Mouse (Mus musculus) intestine, embryonic 14.5 days (tissue): Measurements from ENCODE around the gene Slc35e3. TPM values are rescaled to one million over a fixed set of nuclear protein-coding genes. Genes with fewer than 3 reads are reported as not detected.

Experiments
- ATAC-seq: fragments of 200-750 bp; cut with Nextera tagmentation; replicated peaks from 2 replicates; pipeline ENCODE4 v1.8.0; 2017; ENCODE audit warnings: low read depth, moderate number of reproducible peaks, moderate TSS enrichment, moderate library complexity; ENCODE audit not compliant: low FRiP score, low TSS enrichment
- DNase-seq: peaks from one replicate; pipeline ENCODE4 v3.0.0-alpha.2; 2018; ENCODE audit warnings: low spot score
- H3K27ac ChIP-seq: fragments of 300-500 bp; sonication (generic); 2 replicates; pipeline ENCODE4 v1.5.1; 2014; ENCODE audit warnings: low read depth, mild to moderate bottlenecking, control low read depth
- H3K27me3 ChIP-seq: fragments of 300-500 bp; sonication (generic); replicated peaks from 2 replicates; pipeline ENCODE4 v1.6.1; 2014; ENCODE audit warnings: low read length, control low read depth; ENCODE audit not compliant: control insufficient read depth, insufficient read depth
- H3K36me3 ChIP-seq: fragments of 300-500 bp; sonication (generic); 2 replicates; pipeline ENCODE4 v1.6.1; 2014; ENCODE audit warnings: low read length, control low read depth; ENCODE audit not compliant: control insufficient read depth, insufficient read depth
- H3K4me1 ChIP-seq: fragments of 300-500 bp; sonication (generic); replicated peaks from 2 replicates; pipeline ENCODE4 v1.6.1; 2014; ENCODE audit warnings: low read length, control low read depth, mixed read lengths; ENCODE audit not compliant: control insufficient read depth, insufficient read depth
- H3K4me2 ChIP-seq: fragments of 300-500 bp; sonication (generic); 2 replicates; pipeline ENCODE4 v1.6.1; 2014; ENCODE audit warnings: low read length
- H3K4me3 ChIP-seq: fragments of 300-500 bp; sonication (generic); 2 replicates; pipeline ENCODE4 v1.5.1; 2014; ENCODE audit warnings: low read depth, low read length, control low read depth, mixed read lengths
- H3K9ac ChIP-seq: fragments of 300-500 bp; sonication (generic); 2 replicates; pipeline ENCODE4 v1.6.1; 2014; ENCODE audit warnings: mild to moderate bottlenecking, low read length
- H3K9me3 ChIP-seq: fragments of 300-500 bp; sonication (generic); 2 replicates; pipeline ENCODE4 v1.6.1; 2016; ENCODE audit warnings: low read length, control low read depth; ENCODE audit not compliant: control insufficient read depth
- WGBS: fragments of 180-500 bp; shearing (Covaris S2); extraction: QIAGEN DNeasy Blood & Tissue Kit; methylation state at CpG from one replicate; pipeline ENCODE4 v1.1.7; 2014; 5-methylcytosine and 5-hydroxymethylcytosine counted together
- polyA plus RNA-seq: library from polyadenylated mRNA; unstranded; fragments of >200 nt; fragmentation: Nextera tagmentation; extraction: Ambion mirVana; gene quantifications from 2 replicates; pipeline ENCODE4 v1.2.1, GENCODE M21; 2014

Gene Slc35e3
- polyA plus RNA-seq, 1 experiment from 2014 or later = 10.8 TPM

DNA sequence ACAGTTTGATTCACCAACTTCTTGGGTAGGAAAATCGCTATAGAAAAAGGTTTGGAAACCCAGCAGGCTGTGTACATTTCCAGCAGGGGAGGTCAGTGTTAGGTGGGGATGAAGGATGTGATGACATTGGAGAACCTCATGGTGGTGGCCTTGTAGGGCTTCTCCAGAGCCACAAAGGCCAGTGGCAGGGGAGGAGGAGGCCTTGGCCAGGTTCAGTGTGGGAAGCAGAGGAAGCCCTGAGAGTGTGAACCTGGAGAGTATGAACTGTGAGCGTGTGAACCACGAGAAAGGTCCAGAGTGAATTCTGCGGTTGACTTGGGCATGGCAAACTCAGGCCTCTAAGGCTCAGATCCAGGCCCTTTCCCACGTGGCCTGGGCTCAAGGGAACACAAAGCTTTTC lies 17.6 kb downstream of the Slc35e3 start:
- WGBS = 80% methylated on average over 5 of the region's 5 CpGs
- no peak overlapping the region for H3K4me3 ChIP-seq
- H3K27me3 ChIP-seq = no peaks in the 10 kb centered on the region
- H3K9ac ChIP-seq = no peak overlapping the region
- no peak for ATAC-seq
- H3K27ac ChIP-seq = no peak overlapping the region
- no peaks in the 10 kb centered on the region for H3K9me3 ChIP-seq
- H3K4me1 ChIP-seq = no peaks in the 10 kb centered on the region; the same call in 1 of the 2 replicates
- no peaks in the 10 kb centered on the region for H3K36me3 ChIP-seq
- no peak overlapping the region for H3K4me2 ChIP-seq
- no peak for DNase-seq

DNA sequence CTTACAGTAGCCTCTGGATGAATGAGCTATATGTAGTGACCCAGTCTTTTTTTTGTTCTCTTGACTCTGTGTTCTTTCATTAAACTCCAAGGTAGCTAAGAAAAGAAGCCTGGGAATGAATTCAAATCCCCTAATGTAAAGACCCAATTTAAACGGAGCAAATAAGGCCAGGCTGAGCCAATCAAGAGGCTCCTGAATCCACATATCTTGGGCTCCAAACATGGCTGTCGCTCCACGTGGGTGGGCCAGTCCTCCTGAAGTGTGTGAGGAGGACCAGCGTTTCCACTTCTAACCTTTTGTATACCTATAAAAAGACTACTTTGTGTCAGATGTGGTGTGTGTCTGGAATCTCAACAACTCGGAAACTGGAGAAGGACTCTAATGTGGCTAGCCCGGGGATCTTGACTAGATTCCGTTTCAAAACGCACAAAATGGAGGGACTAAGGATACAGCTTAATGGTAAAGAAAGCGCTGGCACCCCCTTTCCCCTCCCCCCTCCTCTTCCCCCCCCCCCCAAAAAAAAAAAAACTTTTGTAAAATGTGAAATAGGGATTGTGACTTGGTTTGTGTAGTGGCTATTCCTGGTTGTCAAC lies 18.6 kb downstream of the Slc35e3 start:
- 63% methylated on average over 9 of the region's 9 CpGs for WGBS
- H3K36me3 ChIP-seq = no peaks in the 10 kb centered on the region
- H3K4me3 ChIP-seq = no peak overlapping the region
- no peak overlapping the region for H3K9ac ChIP-seq
- H3K9me3 ChIP-seq = no peaks in the 10 kb centered on the region
- DNase-seq (no peak), ATAC-seq (no peak)
- no peak overlapping the region for H3K4me2 ChIP-seq
- H3K27me3 ChIP-seq = no peaks in the 10 kb centered on the region
- H3K4me1 ChIP-seq = no peaks in the 10 kb centered on the region; the same call in 1 of the 2 replicates
- no peak overlapping the region for H3K27ac ChIP-seq

DNA sequence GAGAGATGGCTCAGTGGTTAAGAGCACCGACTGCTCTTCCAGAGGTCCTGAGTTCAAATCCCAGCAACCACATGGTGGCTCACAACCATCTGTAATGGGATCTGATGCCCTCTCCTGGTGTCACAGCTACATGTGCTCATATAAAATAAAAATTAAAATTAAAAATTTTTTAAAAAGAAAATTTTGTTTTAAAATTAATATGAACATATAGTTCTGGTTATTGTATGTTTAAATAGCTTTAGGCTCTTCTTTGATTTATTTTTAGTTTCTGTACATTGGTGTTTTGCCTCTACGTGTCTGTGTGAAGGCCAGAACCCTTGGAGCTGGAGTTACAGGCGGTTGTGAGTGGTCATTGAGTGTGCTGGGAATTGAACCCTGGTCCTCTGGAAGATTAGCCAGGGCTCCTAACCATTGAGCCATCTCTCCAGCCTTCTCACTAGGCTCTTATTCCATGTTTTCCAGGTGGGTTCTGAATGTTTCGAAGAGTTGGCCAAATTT lies 19.2 kb downstream of the Slc35e3 start:
- ATAC-seq = no peak
- H3K4me1 ChIP-seq = no peaks in the 10 kb centered on the region; the same call in 1 of the 2 replicates
- no peak overlapping the region for H3K4me3 ChIP-seq
- no peaks in the 10 kb centered on the region for H3K9me3 ChIP-seq
- H3K27ac ChIP-seq = no peak overlapping the region
- no peak for DNase-seq
- no peaks in the 10 kb centered on the region for H3K36me3 ChIP-seq
- WGBS = 97% methylated on average over 4 of the region's 4 CpGs
- H3K9ac ChIP-seq = no peak overlapping the region
- H3K27me3 ChIP-seq = no peaks in the 10 kb centered on the region
- no peak overlapping the region for H3K4me2 ChIP-seq

DNA sequence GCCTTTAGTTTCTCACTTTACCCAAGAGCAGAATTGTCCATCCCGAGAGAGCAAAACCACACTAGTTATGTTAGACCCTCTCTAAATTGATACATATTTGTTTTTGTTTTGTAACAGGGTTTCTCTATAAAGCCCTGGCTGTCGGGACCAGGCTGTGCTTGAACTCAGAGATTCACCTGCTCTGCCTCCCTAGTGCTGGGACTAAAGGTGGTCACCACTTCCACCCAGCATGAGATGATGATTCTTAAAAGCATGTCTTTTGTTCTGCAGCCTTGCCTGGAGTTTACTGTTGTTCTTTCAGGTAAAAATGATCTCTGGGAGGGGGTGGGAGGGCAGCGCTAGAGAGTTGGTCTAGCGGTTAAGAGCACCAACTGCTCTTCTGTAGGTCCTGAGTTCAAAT lies 19.8 kb downstream of the Slc35e3 start:
- H3K9ac ChIP-seq = no peak overlapping the region
- no peak overlapping the region for H3K27ac ChIP-seq
- no peaks in the 10 kb centered on the region; the same call in 1 of the 2 replicates for H3K4me1 ChIP-seq
- no peak overlapping the region for H3K4me3 ChIP-seq
- H3K9me3 ChIP-seq = no peaks in the 10 kb centered on the region
- H3K36me3 ChIP-seq = no peaks in the 10 kb centered on the region
- 90% methylated on average over 4 of the region's 4 CpGs for WGBS
- ATAC-seq = no peak
- no peaks in the 10 kb centered on the region for H3K27me3 ChIP-seq
- DNase-seq = no peak
- H3K4me2 ChIP-seq = no peak overlapping the region

DNA sequence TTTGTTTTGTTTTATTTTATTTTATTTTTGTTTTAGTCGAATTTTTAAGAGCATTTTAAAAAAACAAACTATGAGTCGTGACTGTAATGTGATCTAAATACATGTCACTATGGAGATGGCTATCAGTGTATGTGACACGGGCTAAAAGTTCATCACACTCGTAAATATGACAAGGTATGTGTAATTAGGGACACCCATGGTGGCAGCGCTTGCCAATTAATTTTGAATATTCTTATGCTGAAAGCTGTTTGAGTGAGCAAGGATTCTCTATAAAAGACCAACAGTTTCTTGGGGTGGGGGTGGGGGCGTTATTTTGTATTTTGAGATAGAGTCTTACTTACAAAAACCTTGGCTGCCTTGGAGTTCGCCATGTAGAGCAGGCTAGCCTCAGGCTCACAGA lies 20.5 kb downstream of the Slc35e3 start:
- WGBS = 72% methylated on average over 7 of the region's 7 CpGs
- H3K36me3 ChIP-seq = no peaks in the 10 kb centered on the region
- H3K4me2 ChIP-seq = no peak overlapping the region
- no peak for DNase-seq
- no peaks in the 10 kb centered on the region; the same call in 1 of the 2 replicates for H3K4me1 ChIP-seq
- no peak overlapping the region for H3K9ac ChIP-seq
- no peaks in the 10 kb centered on the region for H3K9me3 ChIP-seq
- H3K27ac ChIP-seq = no peak overlapping the region
- no peak overlapping the region for H3K4me3 ChIP-seq
- H3K27me3 ChIP-seq = no peaks in the 10 kb centered on the region
- no peak for ATAC-seq

DNA sequence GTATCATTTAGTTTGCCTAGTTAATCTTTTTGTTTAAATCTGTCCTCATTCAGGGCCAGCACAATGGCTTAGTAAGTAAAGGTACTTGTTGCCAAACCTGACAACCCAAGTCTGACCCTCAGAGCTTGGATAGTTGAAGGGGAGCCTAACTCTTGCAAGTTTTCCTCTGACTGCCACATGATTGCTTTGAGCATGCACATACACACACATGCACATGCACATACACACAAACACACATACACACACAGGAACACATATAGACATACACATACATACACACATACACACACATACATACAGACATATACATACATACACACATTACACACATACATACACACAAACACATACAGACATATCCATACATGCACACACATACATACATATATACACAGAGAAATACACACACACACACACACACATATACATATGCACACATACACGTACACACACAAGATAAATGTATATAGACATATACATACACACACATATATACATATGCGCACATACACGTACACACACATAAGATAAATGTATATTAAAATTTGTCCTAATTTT lies 21.3 kb downstream of the Slc35e3 start:
- Histone ChIP-seq H3K4me1 (no peaks in the 10 kb centered on the region; the same call in 1 of the 2 replicates), H3K27ac (no peak overlapping the region), H3K4me2 (no peak overlapping the region), H3K9me3 (no peaks in the 10 kb centered on the region), H3K36me3 (no peaks in the 10 kb centered on the region), H3K4me3 (no peak overlapping the region), H3K9ac (no peak overlapping the region), H3K27me3 (no peaks in the 10 kb centered on the region)
- no peak for DNase-seq
- ATAC-seq = no peak
- 94% methylated on average over 3 of the region's 3 CpGs for WGBS

DNA sequence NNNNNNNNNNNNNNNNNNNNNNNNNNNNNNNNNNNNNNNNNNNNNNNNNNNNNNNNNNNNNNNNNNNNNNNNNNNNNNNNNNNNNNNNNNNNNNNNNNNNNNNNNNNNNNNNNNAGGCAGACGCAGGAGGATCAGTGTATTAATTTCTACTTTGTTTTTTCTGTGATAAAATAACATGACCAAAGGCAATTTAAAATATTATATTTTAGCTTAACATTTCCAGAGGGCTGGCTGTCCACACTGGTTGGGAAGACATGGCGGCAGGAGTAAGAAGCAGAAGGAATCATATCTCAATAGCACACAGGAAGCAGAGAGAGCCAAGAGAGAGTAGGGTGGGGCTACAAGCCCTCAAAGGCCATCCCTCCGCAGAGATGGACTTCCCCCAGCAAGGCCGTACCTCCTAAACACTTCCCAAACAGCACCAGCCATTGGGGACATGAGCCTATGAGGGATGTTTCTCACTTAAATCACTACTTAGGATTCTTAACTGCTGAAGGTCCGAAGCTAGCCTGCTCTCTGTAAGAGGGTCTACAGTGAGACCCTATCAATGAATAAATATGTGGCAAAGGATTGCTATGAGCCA lies 21.9 kb downstream of the Slc35e3 start:
- H3K4me2 ChIP-seq = no peak overlapping the region
- H3K4me3 ChIP-seq = no peak overlapping the region
- WGBS = 70% methylated on average over 5 of the region's 5 CpGs
- no peaks in the 10 kb centered on the region for H3K9me3 ChIP-seq
- no peak for ATAC-seq
- H3K4me1 ChIP-seq = no peaks in the 10 kb centered on the region; the same call in 1 of the 2 replicates
- DNase-seq = no peak
- H3K36me3 ChIP-seq = no peaks in the 10 kb centered on the region
- H3K27me3 ChIP-seq = no peaks in the 10 kb centered on the region
- H3K27ac ChIP-seq = no peak overlapping the region
- no peak overlapping the region for H3K9ac ChIP-seq

DNA sequence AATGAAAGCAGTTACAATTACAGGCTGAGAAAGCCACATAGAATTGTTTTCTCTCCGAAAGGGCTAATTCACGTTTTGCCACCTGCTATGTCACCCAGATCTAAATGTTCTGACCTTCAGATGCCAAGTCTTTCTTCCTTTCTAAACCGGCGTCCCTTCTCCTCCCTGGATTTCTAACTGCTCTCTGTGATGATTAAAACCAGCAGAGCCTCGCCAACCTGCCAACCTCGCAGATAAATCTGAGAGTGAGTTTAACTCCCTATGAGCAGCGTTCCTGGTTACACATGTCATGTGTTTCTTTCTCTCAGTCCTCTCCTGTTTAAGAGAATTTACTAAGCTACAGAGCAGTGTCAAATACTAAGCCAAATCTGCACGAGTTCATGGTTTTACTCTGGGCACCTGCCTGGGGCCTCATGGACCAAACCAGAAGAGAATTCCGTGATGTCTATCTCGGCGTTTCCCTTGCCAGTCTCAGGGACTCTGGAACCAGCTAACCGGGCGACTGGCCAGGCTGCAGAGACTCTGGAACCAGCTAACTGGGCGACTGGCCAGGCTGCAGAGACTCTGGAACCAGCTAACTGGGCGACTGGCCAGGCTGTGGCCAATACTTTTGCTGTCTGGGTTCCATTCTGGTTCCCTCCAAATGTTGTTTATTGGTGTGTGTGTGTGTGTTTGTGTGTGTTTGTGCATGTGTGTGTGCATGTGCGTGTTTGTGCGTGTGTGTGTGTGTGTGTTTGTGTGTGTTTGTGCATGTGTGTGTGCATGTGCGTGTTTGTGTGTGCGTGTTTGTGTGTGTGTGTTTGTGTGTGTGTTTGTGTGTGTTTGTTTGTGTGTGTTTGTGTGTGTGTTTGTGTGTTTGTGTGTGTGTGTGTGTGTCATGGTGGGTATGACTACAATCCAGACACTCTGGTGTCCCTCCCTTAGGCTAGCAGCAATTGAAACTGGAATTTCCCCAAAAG lies 27.7 kb downstream of the Slc35e3 start:
- Histone ChIP-seq H3K4me3 (no peak overlapping the region), H3K9me3 (no peaks in the 10 kb centered on the region), H3K9ac (no peak overlapping the region), H3K27ac (no peak overlapping the region), H3K4me2 (no peak overlapping the region), H3K27me3 (no peaks in the 10 kb centered on the region), H3K4me1 (peaks cover 7% of the 10 kb centered on the region), H3K36me3 (no peaks in the 10 kb centered on the region)
- ATAC-seq = no peak
- 57% methylated on average over 19 of the region's 19 CpGs for whole genome bisulfite sequencing
- no peak for DNase-seq
